Mouse (Mus musculus): ENCODE results near the gene Hgd. TPM values are rescaled to one million over a fixed set of nuclear protein-coding genes. Genes with fewer than 3 reads are reported as not detected.

Gene Hgd
- polyA plus RNA-seq (2015; fragmentation: Nextera tagmentation; extraction: Ambion mirVana): 0.21 and 0.60 TPM in 2 replicates

DNA sequence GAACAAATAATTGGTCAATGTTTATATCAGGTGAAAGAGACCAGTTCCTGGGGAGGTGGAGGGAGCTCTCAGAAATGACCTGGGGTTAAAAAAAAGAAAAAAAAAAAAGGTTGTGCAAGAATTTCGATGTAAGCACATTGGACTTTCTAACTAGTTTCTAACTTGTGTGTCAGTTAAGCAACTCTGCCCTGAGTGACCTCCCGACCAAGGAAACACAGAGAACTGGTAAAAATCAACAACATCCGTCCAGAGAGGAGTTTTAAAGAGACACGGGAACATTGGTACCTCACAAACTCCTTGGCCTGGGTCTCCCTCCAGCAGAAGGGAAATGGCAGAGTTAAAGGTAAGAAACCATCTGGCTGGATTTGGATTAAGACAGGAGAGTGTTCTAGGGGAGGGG is at the start of gene Hgd:
Gene Hgd, plus strand, starts transcription at position 160 of the 400 bp plus-strand sequence.

GRCm38 (mm10) chr16:37539611-37540580 is 40.1 kb upstream of the Hgd start, which contains the start of the genes Gtf2e1 and Rabl3:
Gene Gtf2e1 (minus strand): TSS chr16:37539789.
Gene Rabl3 (plus strand): TSS chr16:37539885.

DNA sequence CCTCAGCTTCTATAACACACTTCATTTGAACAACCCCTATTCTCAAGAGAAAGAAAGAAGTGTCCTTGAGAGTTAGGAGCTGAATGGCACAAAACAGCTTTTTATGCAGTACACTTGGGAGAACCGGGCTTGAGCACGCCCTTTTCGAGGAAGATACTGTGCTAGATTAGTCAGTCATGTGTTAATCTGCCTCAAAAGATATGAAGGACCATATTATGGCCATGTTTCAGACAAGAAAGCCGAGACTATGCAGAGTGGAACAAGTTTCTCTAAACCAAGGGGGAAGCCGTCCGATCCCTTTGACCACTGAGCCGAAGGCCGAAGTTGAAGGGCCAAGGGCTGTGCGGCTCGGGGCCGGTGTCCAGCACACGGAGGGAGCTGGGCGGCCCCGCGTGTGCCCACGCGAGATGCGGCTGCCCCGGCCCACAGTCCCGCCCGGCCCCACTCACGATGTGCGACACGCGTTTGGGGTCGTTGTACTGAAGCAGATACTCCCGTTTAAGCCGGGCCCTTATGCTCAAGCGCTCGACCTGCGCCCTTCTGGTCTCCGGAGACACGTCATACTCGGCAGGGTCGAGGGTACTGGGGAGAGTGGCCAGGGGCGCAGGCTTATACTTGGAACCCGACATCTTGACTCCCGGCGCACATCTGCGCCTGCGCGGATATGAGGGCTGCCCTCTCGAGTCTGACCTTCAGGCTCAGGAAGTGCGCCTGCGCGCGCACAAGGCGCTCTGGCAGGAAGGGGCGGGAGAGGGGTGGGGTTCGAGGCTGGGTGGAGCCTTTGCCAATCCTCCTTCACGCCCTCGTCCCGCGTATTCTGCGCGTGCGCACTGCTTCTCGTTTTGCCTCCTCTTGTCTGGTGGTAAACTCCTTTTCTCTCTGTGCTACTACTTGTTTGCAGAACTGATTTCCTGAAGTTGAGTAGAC is 74.0 kb downstream of the Hgd start, which contains the start of gene Ndufb4:
Gene Ndufb4, minus strand, starts transcription at position 723 of the 927 bp plus-strand sequence.

Other genes starting within 250 kb of the Hgd start
- 0.05 and 0.15 TPM in 2 replicates for gene Stxbp5l, start 195.2 kb upstream of the Hgd start, polyA plus RNA-seq (2015; fragmentation: Nextera tagmentation; extraction: Ambion mirVana)
- 9.7 and 12.1 TPM in 2 replicates for gene Gtf2e1, start 40.4 kb upstream of the Hgd start, polyA plus RNA-seq (2015; fragmentation: Nextera tagmentation; extraction: Ambion mirVana)
- gene Rabl3, start 40.3 kb upstream of the Hgd start, polyA plus RNA-seq (2015; fragmentation: Nextera tagmentation; extraction: Ambion mirVana): 11.1 and 11.7 TPM in 2 replicates
- gene Ndufb4, start 74.3 kb downstream of the Hgd start, polyA plus RNA-seq (2015; fragmentation: Nextera tagmentation; extraction: Ambion mirVana): 76.5 and 94.2 TPM in 2 replicates
- 499 and 632 TPM in 2 replicates for gene Fstl1, start 196.7 kb downstream of the Hgd start, polyA plus RNA-seq (2015; fragmentation: Nextera tagmentation; extraction: Ambion mirVana)